Mouse (Mus musculus) adrenal gland, adult (tissue): ENCODE measurements at regions not wholly inside any gene's neighbourhood (a gene's known extent, or its start where the extent isn't known, plus 50 kb on each side); places are given as distances from the start of the nearest gene placed in this dataset.
"Not testable (repeated sequence)": the region's sequence is repeated elsewhere in the genome, so short reads cannot be mapped to it uniquely, and the experiment has no call there.

Experiments used
- DNase-seq, 2 experiments: peaks; one replicate each; pipeline ENCODE4 v3.0.0; 2022 to 2023; ENCODE audit warnings: low spot score in 1 of 2; ENCODE audit not compliant: inconsistent age in 2 of 2

DNA sequence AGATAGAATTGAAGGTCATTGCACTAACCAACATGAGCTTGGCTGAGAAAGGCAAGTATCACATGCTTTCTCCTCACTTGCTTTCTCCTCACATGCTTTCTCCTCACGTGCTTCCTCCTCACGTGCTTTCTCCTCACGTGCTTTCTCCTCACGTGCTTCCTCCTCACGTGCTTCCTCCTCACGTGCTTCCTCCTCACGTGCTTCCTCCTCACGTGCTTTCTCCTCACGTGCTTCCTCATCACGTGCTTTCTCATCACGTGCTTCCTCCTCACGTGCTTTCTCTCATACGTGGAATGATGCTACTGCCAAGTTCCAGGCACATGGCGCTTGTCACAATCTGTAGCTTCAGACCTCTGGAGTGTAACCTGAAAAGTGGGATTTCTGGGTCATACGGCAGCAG, 235.2 kb downstream of the Diras2 start:
- DNase-seq = no peak

GRCm38 (mm10) chr13:52296541-52297276, 234.4 kb downstream of the Diras2 start:
- no peak for DNase-seq

DNA sequence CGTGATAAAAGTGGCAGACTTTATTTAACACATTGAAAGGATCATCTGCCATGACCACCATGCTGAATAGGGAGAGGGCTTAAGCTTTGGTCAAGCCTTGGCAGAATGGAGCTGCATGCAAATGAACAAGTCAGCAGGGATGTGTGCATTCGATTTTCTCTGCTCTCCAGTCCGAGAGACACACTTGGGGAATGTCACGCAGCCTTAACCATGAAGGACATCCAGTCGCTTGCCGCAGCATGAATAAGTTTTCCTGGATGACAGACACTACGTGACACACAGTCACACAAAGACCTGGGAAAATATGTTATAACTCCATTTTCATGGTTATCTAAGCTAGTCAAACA, 233.8 kb downstream of the Diras2 start:
- no peak for DNase-seq

GRCm38 (mm10) chr13:52298362-52298761, 232.7 kb downstream of the Diras2 start:
- no peak for DNase-seq

DNA sequence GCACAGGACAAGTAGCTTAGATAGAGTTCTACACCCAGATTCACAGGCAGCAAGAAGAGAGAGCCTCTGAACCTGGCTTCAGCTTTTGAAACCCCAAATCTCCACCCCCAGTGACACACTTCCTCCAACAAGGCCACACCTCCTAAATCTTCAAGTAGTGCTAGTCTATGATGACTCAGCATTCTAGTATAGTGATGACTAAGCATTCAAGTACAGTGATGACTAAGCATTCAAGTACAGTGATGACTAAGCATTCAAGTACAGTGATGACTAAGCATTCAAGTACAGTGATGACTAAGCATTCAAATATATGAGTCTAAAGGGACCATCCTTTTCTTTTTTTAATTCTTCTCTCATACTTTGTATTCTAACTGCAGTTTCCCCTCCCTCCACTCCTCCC, 225.8 kb downstream of the Diras2 start:
- DNase-seq = not testable (repeated sequence)

- peak; percentile 28 to 49 for DNase-seq
Observed at GRCm38 (mm10) chr13:52306783-52307440, 224.2 kb downstream of the Diras2 start.

- DNase-seq = no peak
Observed at GRCm38 (mm10) chr13:52310954-52311353, 220.1 kb downstream of the Diras2 start.

DNA sequence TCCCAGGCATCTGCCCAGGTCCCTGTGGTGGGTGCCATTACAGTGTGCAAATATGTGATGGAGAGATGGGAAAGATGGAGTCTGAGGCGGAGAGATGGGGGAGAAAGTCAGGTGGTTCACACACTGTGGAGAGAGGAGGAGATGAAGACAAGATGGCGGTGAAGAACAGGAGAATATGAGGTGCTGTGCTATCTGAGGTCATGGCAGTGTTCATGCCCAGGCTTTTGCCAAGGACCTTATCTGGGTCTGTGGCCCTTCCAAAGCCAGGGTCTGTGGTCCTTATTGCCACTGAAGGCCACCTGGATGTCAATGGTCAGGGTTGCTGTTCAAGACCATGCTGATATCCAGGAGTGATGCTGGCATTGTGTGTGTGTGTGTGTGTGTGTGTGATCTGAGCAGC, 212.8 kb downstream of the Diras2 start:
- no peak for DNase-seq

- no peak for DNase-seq
Observed at GRCm38 (mm10) chr13:52323691-52324090, 207.4 kb downstream of the Diras2 start.

GRCm38 (mm10) chr13:52324378-52324777, 206.7 kb downstream of the Diras2 start:
- DNase-seq = not testable (repeated sequence)

- DNase-seq = not testable (repeated sequence)
Observed at GRCm38 (mm10) chr13:52325647-52326046, 205.4 kb downstream of the Diras2 start.

DNA sequence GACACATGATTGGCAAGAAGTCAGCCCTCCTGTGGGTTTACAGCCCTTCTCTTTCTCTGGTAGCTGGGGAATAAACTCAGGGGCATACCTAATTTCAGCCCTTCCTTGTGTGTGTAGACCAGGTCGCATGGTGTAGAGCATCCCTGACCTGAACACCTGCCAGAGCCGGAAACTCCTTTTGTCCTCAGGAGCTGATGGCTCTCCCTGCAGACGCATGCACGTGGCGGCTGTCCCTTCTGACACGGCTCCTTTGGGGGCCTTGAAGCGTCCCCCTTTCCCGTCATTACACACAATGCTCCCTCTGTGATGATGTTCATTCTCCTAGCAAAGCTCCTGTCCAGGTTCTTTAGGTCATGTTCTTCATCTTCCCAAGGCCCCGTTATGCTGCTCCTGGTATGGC, 203.3 kb downstream of the Diras2 start:
- no peak for DNase-seq

DNA sequence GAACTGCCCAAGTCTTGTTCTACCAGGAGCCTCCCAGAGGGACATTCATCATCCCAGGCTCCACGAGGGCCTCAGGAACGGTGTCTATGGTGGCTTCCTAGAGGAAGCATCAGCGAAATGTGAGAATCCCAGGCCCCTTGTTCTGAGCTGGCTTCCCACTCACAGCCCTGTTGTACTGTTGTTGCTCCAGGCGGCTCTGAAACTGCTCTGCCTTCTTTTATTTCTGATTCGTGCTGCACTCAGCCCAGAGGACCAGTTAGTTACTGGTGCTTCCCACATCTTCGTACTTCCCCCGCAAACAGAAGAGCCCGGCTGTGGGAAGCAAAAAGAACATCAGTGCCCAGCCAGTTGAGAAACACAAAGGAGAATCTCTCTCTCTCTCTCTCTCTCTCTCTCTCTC, 202.3 kb downstream of the Diras2 start:
- no peak for DNase-seq

GRCm38 (mm10) chr13:52331068-52331467, 200.0 kb downstream of the Diras2 start:
- no peak for DNase-seq

GRCm38 (mm10) chr13:52334962-52335361, 196.1 kb downstream of the Diras2 start:
- DNase-seq = no peak

- DNase-seq = no peak
Observed at GRCm38 (mm10) chr13:52337936-52338335, 193.1 kb downstream of the Diras2 start.

- DNase-seq = peak; percentile 23 to 74
Observed at GRCm38 (mm10) chr13:52339156-52339555, 191.9 kb downstream of the Diras2 start.

GRCm38 (mm10) chr13:52341981-52342380, 189.1 kb downstream of the Diras2 start:
- DNase-seq = no peak

- DNase-seq = peak in 1 of 2 experiments; percentile 34
Observed at GRCm38 (mm10) chr13:52344383-52344782, 186.7 kb downstream of the Diras2 start.

DNA sequence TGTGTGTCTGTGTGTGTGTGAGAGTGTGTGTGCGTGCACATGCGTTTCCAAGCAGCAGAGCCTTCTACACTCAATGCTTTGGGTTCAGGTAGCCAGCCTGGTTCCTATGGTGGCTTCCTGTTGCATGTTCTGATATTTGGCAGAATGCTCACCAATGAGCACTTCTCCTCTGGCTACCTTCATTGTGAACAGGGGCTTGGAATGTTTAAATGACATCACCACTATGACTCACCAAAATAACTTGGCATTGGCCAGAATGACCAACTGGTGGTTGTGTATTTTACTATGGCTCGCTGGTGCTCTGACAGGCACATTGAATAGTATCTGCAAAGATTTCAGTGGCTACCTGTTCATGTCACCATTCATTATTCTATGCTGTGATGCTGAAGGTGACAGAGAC, 186.2 kb downstream of the Diras2 start:
- peak in 1 of 2 experiments; percentile 24 for DNase-seq

DNA sequence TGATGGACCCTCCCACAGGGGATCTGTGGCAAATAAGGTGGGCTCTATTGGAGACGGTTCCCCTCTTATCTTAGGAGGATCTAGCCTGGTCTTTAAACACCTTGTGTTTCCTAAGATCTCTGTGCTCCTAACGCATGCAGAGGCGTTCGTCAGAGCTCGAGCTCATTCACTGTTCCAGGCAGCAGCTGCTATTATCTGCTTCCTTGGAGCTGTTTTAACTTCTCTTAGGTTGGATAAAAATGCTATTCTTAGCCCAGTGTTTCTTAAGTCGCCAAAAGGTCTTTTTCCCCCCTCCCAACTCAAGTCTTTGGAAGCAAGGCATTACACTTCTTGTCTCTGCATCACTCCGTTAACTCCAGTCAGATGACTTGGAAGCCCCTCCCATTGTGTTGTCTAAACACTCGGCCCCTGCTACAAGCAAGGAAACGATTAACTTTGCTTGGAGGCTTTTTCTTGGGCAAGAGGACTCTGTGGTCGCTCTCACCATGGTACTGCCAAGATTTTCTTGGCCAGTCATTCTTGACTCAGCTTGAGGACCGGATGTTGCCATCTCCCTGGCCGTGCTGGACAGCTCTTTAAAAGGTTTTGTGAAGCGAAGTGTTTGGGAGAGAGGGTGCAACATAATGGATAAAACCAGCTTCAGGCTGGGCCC, 185.6 kb downstream of the Diras2 start:
- no peak for DNase-seq

- no peak for DNase-seq
Observed at GRCm38 (mm10) chr13:52346027-52346375, 185.1 kb downstream of the Diras2 start.
